Mouse (Mus musculus) cortical plate, adult 2 months (tissue): ENCODE data around the gene Pdcd6.

Experiments
- CTCF ChIP-seq: fragments of 200-500 bp; IDR thresholded peaks from 2 replicates; pipeline ENCODE4 v1.5.1; 2011; ENCODE audit warnings: mild to moderate bottlenecking, control low read depth, low read length; ENCODE audit not compliant: insufficient read depth; ENCODE audit errors: extremely low read depth
- POLR2A ChIP-seq: fragments of 200-500 bp; IDR thresholded peaks from 2 replicates; pipeline ENCODE4 v1.6.1; 2011; ENCODE audit warnings: mild to moderate bottlenecking, low read length, control low read depth; ENCODE audit not compliant: insufficient read depth; ENCODE audit errors: extremely low read depth

DNA sequence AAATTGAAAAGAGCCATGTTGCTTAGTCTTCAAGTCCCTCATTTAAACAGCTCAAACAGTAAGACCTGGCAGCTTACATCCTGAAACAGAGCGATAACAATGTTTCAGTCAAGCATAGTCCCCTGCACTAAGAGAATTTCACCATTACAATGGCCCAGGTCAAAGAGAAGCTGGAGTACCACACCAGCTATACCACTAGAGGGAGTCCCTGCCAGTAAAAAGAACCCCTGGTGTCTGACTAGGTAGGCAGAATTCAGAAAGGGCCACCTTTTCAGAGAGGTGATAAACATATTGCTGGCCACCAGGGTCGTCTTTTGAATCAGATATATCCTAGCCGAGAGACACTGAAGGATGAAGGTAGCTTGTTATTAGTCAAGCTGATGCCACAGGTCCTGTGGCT, 23.7 kb upstream of the Pdcd6 start:
- peak; percentile 39; the same call in 1 of the 2 replicates for TF ChIP-seq CTCF
- no peak for TF ChIP-seq POLR2A
